Mouse (Mus musculus) kidney, adult 2 months (tissue): ENCODE measurements at regions not wholly inside any gene's neighbourhood (a gene's known extent, or its start where the extent isn't known, plus 50 kb on each side); places are given as distances from the start of the nearest gene placed in this dataset.

Source experiments
- CTCF ChIP-seq: fragments of 200-500 bp; conservative IDR thresholded peaks from 2 replicates; pipeline ENCODE4 v1.5.1; 2011; ENCODE audit warnings: low read depth, mild to moderate bottlenecking, control low read depth, low read length, moderate library complexity, mixed read lengths; ENCODE audit not compliant: insufficient read depth, insufficient read length
- POLR2A ChIP-seq: fragments of 200-500 bp; IDR thresholded peaks from one replicate; pipeline ENCODE4 v1.6.1; 2011; ENCODE audit warnings: low read depth, low read length, control low read depth

DNA sequence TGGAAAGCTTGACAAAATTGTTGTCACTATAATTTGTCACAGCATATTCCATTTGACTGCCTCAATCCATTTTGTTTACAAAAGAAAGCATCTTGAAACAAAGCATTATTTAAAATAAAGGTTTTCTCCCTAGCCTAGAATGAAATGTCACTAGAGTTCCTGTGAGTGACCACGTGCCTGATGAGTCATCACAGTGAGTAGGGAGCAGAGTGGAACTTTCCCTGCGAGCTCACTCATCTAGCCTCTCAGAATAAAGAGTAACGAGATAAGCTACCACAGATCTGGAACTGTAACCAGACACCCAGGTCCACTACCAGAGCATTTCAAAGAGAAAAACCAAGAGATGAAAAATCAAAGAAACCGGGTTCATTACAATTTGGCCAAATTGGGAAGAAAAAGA is 278.7 kb upstream of the Mme start:
- TF ChIP-seq CTCF, result no peak
- TF ChIP-seq POLR2A, result no peak
